Mouse (Mus musculus) heart, embryonic 11.5 days (tissue): ENCODE results near the gene Xbp1. TPM values are rescaled to one million over a fixed set of nuclear protein-coding genes. Genes with fewer than 3 reads are reported as not detected.
"Not testable (repeated sequence)": the region's sequence is repeated elsewhere in the genome, so short reads cannot be mapped to it uniquely, and the experiment has no call there.

Source experiments
- ATAC-seq: fragments of 200-750 bp; cut with Nextera tagmentation; replicated peaks from 2 replicates; pipeline ENCODE4 v1.8.0; 2017; ENCODE audit warnings: moderate library complexity; ENCODE audit not compliant: insufficient number of reproducible peaks, low FRiP score, low TSS enrichment
- H3K27ac ChIP-seq: fragments of 300-500 bp; sonication (generic); 2 replicates; pipeline ENCODE4 v1.5.1; 2014; ENCODE audit warnings: mild to moderate bottlenecking, low read depth, low read length
- H3K27me3 ChIP-seq: fragments of 300-500 bp; sonication (generic); 2 replicates; pipeline ENCODE4 v1.6.1; 2014; ENCODE audit warnings: mild to moderate bottlenecking, low read length, mixed read lengths; ENCODE audit not compliant: control insufficient read depth, insufficient read depth
- H3K36me3 ChIP-seq: fragments of 300-500 bp; sonication (generic); 2 replicates; pipeline ENCODE4 v1.6.1; 2014; ENCODE audit warnings: mild to moderate bottlenecking, low read length, moderate library complexity, mixed read lengths; ENCODE audit not compliant: control insufficient read depth, insufficient read depth
- H3K4me1 ChIP-seq: fragments of 300-500 bp; sonication (generic); 2 replicates; pipeline ENCODE4 v1.6.1; 2014; ENCODE audit warnings: low read length; ENCODE audit not compliant: control insufficient read depth, insufficient read depth
- H3K4me2 ChIP-seq: fragments of 300-500 bp; sonication (generic); 2 replicates; pipeline ENCODE4 v1.6.1; 2014; ENCODE audit warnings: mild to moderate bottlenecking, moderate library complexity
- H3K4me3 ChIP-seq: fragments of 300-500 bp; sonication (generic); 2 replicates; pipeline ENCODE4 v1.5.1; 2014; ENCODE audit warnings: low read depth, low read length
- H3K9ac ChIP-seq: fragments of 300-500 bp; sonication (generic); 2 replicates; pipeline ENCODE4 v1.6.1; 2014; ENCODE audit warnings: mild to moderate bottlenecking, low read depth, low read length, moderate library complexity
- H3K9me3 ChIP-seq: fragments of 300-500 bp; sonication (generic); replicated peaks from 2 replicates; pipeline ENCODE4 v1.6.1; 2016; ENCODE audit warnings: low read length; ENCODE audit not compliant: control insufficient read depth
- WGBS: fragments of 180-500 bp; shearing (Covaris S2); extraction: QIAGEN DNeasy Blood & Tissue Kit; methylation state at CpG from one replicate; pipeline ENCODE4 v1.1.7; 2014; ENCODE audit not compliant: insufficient replicate concordance; 5-methylcytosine and 5-hydroxymethylcytosine counted together
- polyA plus RNA-seq: library from polyadenylated mRNA; unstranded; fragments of >200 nt; fragmentation: Nextera tagmentation; extraction: Ambion mirVana; gene quantifications from 2 replicates; pipeline ENCODE4 v1.2.1, GENCODE M21; 2014

The Xbp1 gene
- polyA plus RNA-seq, 1 experiment from 2014 or later: 141 TPM

DNA sequence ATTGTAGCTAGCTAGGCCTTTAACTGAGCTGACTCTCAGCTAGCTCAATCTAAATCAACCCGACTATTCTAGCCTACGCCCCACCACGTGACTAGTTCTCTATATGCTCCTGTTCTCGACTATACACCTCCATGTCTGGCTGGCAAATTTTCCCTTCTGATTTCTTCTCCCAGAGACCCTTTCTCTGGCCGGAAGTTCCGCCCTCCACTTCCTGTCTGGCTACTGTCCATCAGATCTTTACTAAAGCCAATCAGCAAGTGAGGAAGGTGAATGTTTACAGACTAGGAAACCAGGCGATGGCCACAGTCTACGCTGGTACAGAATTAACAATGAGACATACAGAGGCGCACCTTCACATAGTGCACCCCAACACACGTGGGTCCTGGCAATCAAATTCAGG, 31.0 kb upstream of the Xbp1 start:
- not testable (repeated sequence) for H3K9me3 ChIP-seq, H3K27me3 ChIP-seq, H3K4me3 ChIP-seq, H3K27ac ChIP-seq, H3K4me2 ChIP-seq, H3K36me3 ChIP-seq, ATAC-seq, H3K9ac ChIP-seq, H3K4me1 ChIP-seq
- WGBS: 85% methylated on average over 10 of the region's 10 CpGs

DNA sequence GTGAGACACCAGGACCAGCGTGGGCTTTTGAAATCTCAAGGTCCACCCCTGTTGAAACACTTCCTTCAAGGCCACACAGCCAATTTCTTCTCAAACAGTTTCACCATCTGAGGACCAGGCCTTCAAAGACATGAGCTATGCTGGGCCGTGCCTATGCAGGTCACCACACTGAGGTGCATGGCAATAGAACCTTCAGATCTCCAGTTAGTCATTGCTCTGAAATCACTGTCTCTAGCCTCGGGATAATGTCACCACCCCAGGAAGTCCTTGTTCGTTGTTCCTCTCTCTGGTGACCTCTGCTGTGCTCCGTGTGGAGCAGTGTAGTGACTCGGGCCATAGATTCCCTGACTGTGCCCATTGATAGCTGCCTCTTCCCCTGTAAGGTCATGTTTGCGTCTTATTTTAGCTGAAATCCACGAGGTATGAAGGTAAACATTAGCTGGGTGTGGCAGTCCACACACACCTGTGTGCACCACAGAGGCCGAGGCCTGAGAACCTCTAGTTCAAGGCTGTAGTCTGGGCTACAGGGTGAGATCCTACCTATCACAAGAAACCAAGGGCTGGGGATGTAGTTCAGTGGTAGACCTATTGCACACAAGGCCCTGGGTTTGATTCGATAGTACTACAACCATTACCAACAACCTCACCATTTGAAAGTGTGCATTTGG, 29.3 kb upstream of the Xbp1 start:
- no peak overlapping the region for H3K4me3 ChIP-seq
- H3K4me1 ChIP-seq: no peaks in the 10 kb centered on the region
- H3K36me3 ChIP-seq: no peaks in the 10 kb centered on the region
- H3K9me3 ChIP-seq: no peaks in the 10 kb centered on the region
- no peak overlapping the region for H3K27ac ChIP-seq
- no peak overlapping the region for H3K4me2 ChIP-seq
- H3K9ac ChIP-seq: no peak overlapping the region
- H3K27me3 ChIP-seq: no peaks in the 10 kb centered on the region
- WGBS: 74% methylated on average over 10 of the region's 10 CpGs
- no peak for ATAC-seq

DNA sequence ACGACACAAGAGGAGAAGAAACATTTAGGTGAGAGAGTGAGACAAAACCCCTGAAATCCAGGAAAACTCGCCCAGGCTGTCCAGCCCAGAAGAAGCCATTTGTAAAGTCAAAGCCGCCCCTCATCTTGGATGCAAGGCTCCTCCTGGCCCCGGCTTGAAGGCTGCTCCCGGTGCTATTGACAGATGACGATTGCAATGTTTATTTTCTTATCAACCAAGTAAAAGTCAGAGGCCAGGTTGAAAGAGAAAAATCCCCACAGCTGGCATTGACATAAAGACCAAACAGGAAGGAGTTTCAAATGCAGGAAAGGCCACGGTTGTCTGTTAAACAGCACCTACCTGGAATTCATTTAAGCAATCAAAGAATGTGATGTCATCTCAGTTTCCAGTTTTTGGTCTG, 28.5 kb upstream of the Xbp1 start:
- Histone ChIP-seq H3K36me3 (no peaks in the 10 kb centered on the region), H3K9ac (no peak overlapping the region), H3K4me1 (no peaks in the 10 kb centered on the region), H3K27me3 (no peaks in the 10 kb centered on the region), H3K4me2 (no peak overlapping the region), H3K9me3 (no peaks in the 10 kb centered on the region), H3K4me3 (no peak overlapping the region), H3K27ac (no peak overlapping the region)
- 34% methylated on average over 7 of the region's 7 CpGs for WGBS
- no peak for ATAC-seq

DNA sequence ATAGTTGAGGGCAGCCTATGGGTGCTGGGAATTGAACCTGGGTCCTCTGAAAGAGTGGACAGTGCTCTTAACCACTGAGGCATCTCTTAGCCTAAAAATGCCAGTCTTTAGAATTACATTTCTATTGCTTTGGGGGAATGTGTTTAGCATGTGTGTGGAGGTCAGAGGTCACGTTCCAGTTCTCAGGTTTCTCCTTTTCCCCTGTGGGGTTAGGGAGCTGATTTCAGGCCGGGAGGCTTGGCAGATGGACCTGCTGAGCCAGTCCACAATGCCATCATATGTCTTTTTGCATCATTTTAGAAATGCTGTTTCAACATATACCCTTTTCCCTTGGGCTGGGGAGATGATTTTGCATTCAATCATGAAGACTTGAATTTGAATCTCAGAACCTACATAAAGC, 26.6 kb upstream of the Xbp1 start:
- Histone ChIP-seq H3K4me2 (no peak overlapping the region), H3K27me3 (no peaks in the 10 kb centered on the region), H3K9me3 (no peaks in the 10 kb centered on the region), H3K36me3 (no peaks in the 10 kb centered on the region), H3K27ac (no peak overlapping the region), H3K9ac (no peak overlapping the region), H3K4me3 (no peak overlapping the region), H3K4me1 (no peaks in the 10 kb centered on the region)
- 62% methylated on average over 2 of the region's 2 CpGs for WGBS
- ATAC-seq: no peak

DNA sequence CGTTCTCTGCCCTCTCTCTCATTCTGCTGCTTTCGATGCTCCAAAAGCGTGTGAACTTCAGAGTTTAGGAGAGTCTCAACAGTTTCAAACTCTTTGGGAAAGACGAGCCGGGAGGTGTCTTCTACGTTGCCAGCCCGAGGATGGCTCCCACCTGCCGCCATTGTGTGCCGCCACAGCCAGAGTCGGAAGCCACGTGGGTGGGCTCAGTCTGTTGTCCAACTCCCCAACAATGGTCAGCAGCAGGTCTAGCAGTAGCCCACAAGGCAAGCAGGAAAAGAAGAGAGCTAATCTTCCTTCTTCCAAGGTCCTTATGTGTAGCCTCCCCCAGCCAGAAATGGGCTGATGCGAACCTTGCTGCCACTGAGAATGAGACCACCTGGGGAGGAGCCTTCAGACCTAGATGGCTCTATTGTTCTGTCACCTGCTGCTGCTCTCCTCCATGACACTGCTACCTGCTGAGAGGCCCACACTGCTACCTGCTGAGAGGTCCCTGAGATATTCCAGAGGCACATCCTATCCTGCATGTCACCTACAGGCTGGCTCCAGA, 25.1 kb upstream of the Xbp1 start:
- Histone ChIP-seq H3K4me2 (no peak overlapping the region), H3K27ac (no peak overlapping the region), H3K27me3 (no peaks in the 10 kb centered on the region), H3K36me3 (no peaks in the 10 kb centered on the region), H3K9me3 (no peaks in the 10 kb centered on the region), H3K9ac (no peak overlapping the region), H3K4me3 (no peak overlapping the region), H3K4me1 (no peaks in the 10 kb centered on the region)
- 68% methylated on average over 12 of the region's 12 CpGs for WGBS
- ATAC-seq: no peak

DNA sequence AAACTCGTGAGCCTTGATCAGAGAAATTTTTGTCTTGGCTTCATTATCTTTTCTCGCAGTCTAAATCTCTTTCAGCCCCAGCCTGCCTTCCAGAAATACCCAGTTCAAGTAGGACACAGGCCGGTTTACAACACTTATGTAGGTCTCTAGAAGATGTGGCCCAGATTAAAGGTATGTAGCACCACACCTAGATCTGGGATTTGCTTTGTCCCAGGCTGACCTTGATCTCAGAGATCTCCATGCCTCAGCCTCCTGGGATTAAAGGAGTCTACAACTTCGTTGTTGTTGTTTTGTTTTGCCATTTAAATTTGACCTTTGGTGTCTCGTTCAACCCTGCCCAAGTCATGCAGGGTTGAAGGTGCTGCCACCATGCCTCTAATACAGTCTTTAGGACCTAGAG, 24.6 kb upstream of the Xbp1 start:
- no peaks in the 10 kb centered on the region for H3K36me3 ChIP-seq
- no peaks in the 10 kb centered on the region for H3K27me3 ChIP-seq
- WGBS: 73% methylated on average over 5 of the region's 5 CpGs
- H3K9me3 ChIP-seq: no peaks in the 10 kb centered on the region
- H3K4me2 ChIP-seq: no peak overlapping the region
- no peak overlapping the region for H3K27ac ChIP-seq
- H3K4me1 ChIP-seq: no peaks in the 10 kb centered on the region
- no peak for ATAC-seq
- no peak overlapping the region for H3K4me3 ChIP-seq
- H3K9ac ChIP-seq: no peak overlapping the region

DNA sequence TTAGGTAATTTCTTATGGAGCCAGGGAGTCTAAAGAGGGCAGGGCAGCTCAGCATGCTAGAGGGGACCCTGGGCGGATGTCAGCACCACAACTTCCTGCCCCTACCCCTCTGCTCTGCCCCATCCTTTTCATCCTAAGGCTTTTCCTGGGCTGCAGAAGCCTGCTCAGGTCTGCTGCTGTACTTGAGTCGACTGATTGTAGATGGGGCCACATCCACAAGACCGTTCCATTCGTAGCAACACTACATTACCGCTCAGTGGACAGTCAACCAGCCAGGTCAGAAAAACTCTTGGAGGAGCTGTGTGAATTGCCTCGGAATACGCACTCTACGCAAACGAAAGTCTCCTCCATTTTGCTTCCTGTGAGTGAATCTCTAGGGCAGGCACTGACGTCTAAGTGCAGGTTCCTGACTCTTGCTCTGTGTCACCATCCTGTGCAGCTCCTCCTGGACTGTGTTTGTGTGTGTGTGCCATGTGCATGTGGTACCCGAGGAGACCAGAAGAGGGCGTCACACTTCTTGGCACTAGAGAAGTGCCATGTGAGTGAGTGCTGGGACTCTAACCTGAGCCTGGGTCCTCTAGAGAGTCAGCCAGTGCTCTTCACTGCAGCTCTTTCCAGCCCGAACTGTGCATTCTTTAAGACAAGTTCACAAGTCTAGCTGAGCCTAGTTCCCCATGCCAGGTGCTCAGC, 23.8 kb upstream of the Xbp1 start:
- H3K27ac ChIP-seq: no peak overlapping the region
- no peaks in the 10 kb centered on the region for H3K27me3 ChIP-seq
- H3K9me3 ChIP-seq: no peaks in the 10 kb centered on the region
- 85% methylated on average over 13 of the region's 13 CpGs for WGBS
- ATAC-seq: no peak
- no peak overlapping the region for H3K4me3 ChIP-seq
- no peaks in the 10 kb centered on the region for H3K36me3 ChIP-seq
- no peak overlapping the region for H3K4me2 ChIP-seq
- no peak overlapping the region for H3K9ac ChIP-seq
- no peaks in the 10 kb centered on the region for H3K4me1 ChIP-seq

DNA sequence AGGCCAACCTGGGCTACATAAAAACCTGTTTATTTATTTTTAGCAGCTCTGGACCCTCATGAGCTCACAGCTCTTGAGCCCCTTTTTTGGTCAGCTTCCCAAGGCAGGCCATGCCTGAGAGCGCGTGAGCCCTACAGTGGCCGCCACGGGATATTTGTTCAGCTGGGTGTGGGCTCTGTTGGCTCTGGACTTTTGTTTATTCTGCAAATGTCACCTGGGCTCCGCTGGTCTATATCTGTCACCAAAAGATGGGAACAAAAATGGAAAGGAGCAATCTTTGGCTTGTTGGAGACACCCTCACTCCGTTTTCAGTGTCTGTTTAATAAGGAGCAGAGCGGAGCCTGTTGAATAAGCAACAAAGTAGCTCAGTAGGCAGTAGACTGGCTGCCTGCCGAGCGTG, 22.0 kb upstream of the Xbp1 start:
- H3K27me3 ChIP-seq: no peaks in the 10 kb centered on the region
- no peak overlapping the region for H3K4me3 ChIP-seq
- 65% methylated on average over 9 of the region's 9 CpGs for WGBS
- H3K4me2 ChIP-seq: no peak overlapping the region
- no peaks in the 10 kb centered on the region for H3K9me3 ChIP-seq
- no peak for ATAC-seq
- H3K27ac ChIP-seq: no peak overlapping the region
- no peaks in the 10 kb centered on the region for H3K4me1 ChIP-seq
- no peaks in the 10 kb centered on the region for H3K36me3 ChIP-seq
- H3K9ac ChIP-seq: no peak overlapping the region
